Mouse (Mus musculus) heart, adult 2 months (tissue): ENCODE data around the gene Lenep. TPM values are rescaled to one million over a fixed set of nuclear protein-coding genes. Genes with fewer than 3 reads are reported as not detected.

Source experiments
- DNase-seq, 2 experiments: peaks; one replicate each; pipeline ENCODE4 v3.0.0; 2021
- H3K27ac ChIP-seq: fragments of 200-600 bp; 2 replicates; pipeline ENCODE4 v1.8.1; 2022
- H3K27me3 ChIP-seq: fragments of 200-500 bp; 2 replicates; pipeline ENCODE4 v1.6.1; 2012; ENCODE audit warnings: mild to moderate bottlenecking, low read length, inconsistent platforms, mixed read lengths; ENCODE audit not compliant: control insufficient read depth, insufficient read depth
- H3K36me3 ChIP-seq: fragments of 200-500 bp; 2 replicates; pipeline ENCODE4 v1.6.1; 2012; ENCODE audit warnings: low read length, inconsistent platforms; ENCODE audit not compliant: control insufficient read depth, insufficient read depth
- H3K4me1 ChIP-seq: fragments of 200-500 bp; 2 replicates; pipeline ENCODE4 v1.6.1; 2011; ENCODE audit warnings: low read length; ENCODE audit not compliant: control insufficient read depth, insufficient read depth
- H3K4me3 ChIP-seq: fragments of 200-600 bp; 2 replicates; pipeline ENCODE4 v1.8.1; 2022
- H3K79me2 ChIP-seq: fragments of 200-500 bp; replicated peaks from 2 replicates; pipeline ENCODE4 v1.6.1; 2012; ENCODE audit warnings: mild to moderate bottlenecking, inconsistent platforms, low read length, moderate library complexity, mixed read lengths; ENCODE audit not compliant: control insufficient read depth, insufficient read depth
- H3K9ac ChIP-seq: fragments of 200-500 bp; 2 replicates; pipeline ENCODE4 v1.6.1; 2012; ENCODE audit warnings: low read depth, mild to moderate bottlenecking, control low read depth, inconsistent platforms, low read length, mixed read lengths
- CTCF ChIP-seq: fragments of 200-600 bp; IDR thresholded peaks from 2 replicates; pipeline ENCODE4 v1.8.1; 2022; ENCODE audit warnings: antibody characterized with exemption, mild to moderate bottlenecking, moderate library complexity
- EP300 ChIP-seq: fragments of 200-500 bp; IDR thresholded peaks from 2 replicates; pipeline ENCODE4 v1.6.1; 2011; ENCODE audit warnings: low read depth, low read length, control low read depth; ENCODE audit not compliant: insufficient read depth
- POLR2A ChIP-seq: fragments of 200-500 bp; IDR thresholded peaks from 2 replicates; pipeline ENCODE4 v1.6.1; 2011; ENCODE audit warnings: mild to moderate bottlenecking, low read depth, low read length, control low read depth; ENCODE audit not compliant: insufficient read depth
- WGBS: fragments of 180-500 bp; shearing (Covaris S2); methylation state at CpG from one replicate; pipeline ENCODE4 v1.1.7; 2018; 5-methylcytosine and 5-hydroxymethylcytosine counted together
- intact Hi-C: fragments of 180-260 bp; cut with DNase I; formaldehyde crosslinking; loops from one replicate; pipeline ENCODE4 v1.15.1; 2025
- long read RNA-seq: library from polyadenylated mRNA; stranded (forward); transcript quantifications from one replicate; pipeline ENCODE4 v2.0.0, GENCODE M21; 2021
- polyA plus RNA-seq: library from polyadenylated mRNA; depleted of rRNA; stranded (reverse); fragments of >200 nt; gene quantifications from 2 replicates; pipeline ENCODE4 v1.2.3, GENCODE M21; 2012; rRNA removed
- total RNA-seq, 2 experiments: library from RNA; stranded (reverse); gene quantifications; 2 replicates each; pipeline ENCODE4 v1.2.3; 2021

Gene Lenep
- total RNA-seq (not detected), polyA plus RNA-seq (2.1 and 5.4 TPM in 2 replicates)
- long read RNA-seq: 0 reads

- no peak for TF ChIP-seq POLR2A
- no peak for TF ChIP-seq EP300
- no peak for TF ChIP-seq CTCF
These were observed at the start of gene Lenep for GRCm38 (mm10) chr3:89402693-89403092. Lenep (minus strand) TSS chr3:89402793.

GRCm38 (mm10) chr3:89451916-89452315 is 49.3 kb upstream of the Lenep start:
- intact Hi-C loops: loop anchor here (2.0 kb wide), 1 partner anchor 237 kb away; no protein-coding TSS in a partner anchor
- no peaks in the 10 kb centered on the region for H3K27me3 ChIP-seq
- TF ChIP-seq POLR2A (no peak), CTCF (no peak), EP300 (no peak)
- no peak overlapping the region for H3K9ac ChIP-seq
- DNase-seq: no peak
- no peaks in the 10 kb centered on the region for H3K4me1 ChIP-seq
- H3K4me3 ChIP-seq: no peak overlapping the region
- 90% methylated on average over 1 of the region's 1 CpGs for WGBS
- no peaks in the 10 kb centered on the region for H3K79me2 ChIP-seq
- H3K27ac ChIP-seq: no peak overlapping the region
- H3K36me3 ChIP-seq: no peaks in the 10 kb centered on the region

More at GRCm38 (mm10) chr3:89402693-89403092, at the start of gene Lenep:
- Histone ChIP-seq H3K4me1 (no peaks in the 10 kb centered on the region), H3K4me3 (no peak within 1 kb of the TSS), H3K79me2 (no peaks in the 10 kb centered on the region), H3K9ac (no peak within 1 kb of the TSS), H3K27me3 (no peaks in the 10 kb centered on the region), H3K27ac (no peak within 1 kb of the TSS), H3K36me3 (no peaks in the 10 kb centered on the region)
- 64% methylated on average over 5 of the region's 5 CpGs for WGBS
- DNase-seq: no peak
- intact Hi-C loops: no loop called here

GRCm38 (mm10) chr3:89449541-89449940 is 46.9 kb upstream of the Lenep start:
- Histone ChIP-seq H3K27ac (no peak overlapping the region), H3K4me3 (no peak overlapping the region), H3K27me3 (no peaks in the 10 kb centered on the region), H3K4me1 (no peaks in the 10 kb centered on the region), H3K9ac (no peak overlapping the region), H3K36me3 (no peaks in the 10 kb centered on the region), H3K79me2 (no peaks in the 10 kb centered on the region)
- intact Hi-C loops: loop anchor here (5.0 kb wide), 1 partner anchor 38 kb away; no protein-coding TSS in a partner anchor
- TF ChIP-seq EP300 (0 out of 2 replicates have a peak, but pooled peaks have one; percentile 13), POLR2A (0 out of 2 replicates have a peak, but pooled peaks have one; percentile 3), CTCF (peak; percentile 89)
- peak; percentile 68 to 77 for DNase-seq
- WGBS: 35% methylated on average over 7 of the region's 7 CpGs

- no peak overlapping the region for H3K4me3 ChIP-seq
- no peaks in the 10 kb centered on the region for H3K79me2 ChIP-seq
- no peak overlapping the region for H3K27ac ChIP-seq
- peak; percentile 38 to 51 for DNase-seq
- H3K27me3 ChIP-seq: no peaks in the 10 kb centered on the region
- H3K36me3 ChIP-seq: no peaks in the 10 kb centered on the region
- intact Hi-C loops: loop anchor here (5.0 kb wide), 1 partner anchor 38 kb away; no protein-coding TSS in a partner anchor
- TF ChIP-seq CTCF (no peak), POLR2A (0 out of 2 replicates have a peak, but pooled peaks have one; percentile 13)
- 45% methylated on average over 13 of the region's 13 CpGs for WGBS
- no peak overlapping the region for H3K9ac ChIP-seq
- H3K4me1 ChIP-seq: no peaks in the 10 kb centered on the region
These were observed 46.3 kb upstream of the Lenep start for GRCm38 (mm10) chr3:89448720-89449537.

- no peak overlapping the region for H3K27ac ChIP-seq
- no peak overlapping the region for H3K4me3 ChIP-seq
- intact Hi-C loops: no loop called here
- no peak for DNase-seq
- 69% methylated on average over 2 of the region's 2 CpGs for WGBS
- no peak for TF ChIP-seq POLR2A
- TF ChIP-seq CTCF: no peak
- TF ChIP-seq EP300: no peak
- H3K36me3 ChIP-seq: no peaks in the 10 kb centered on the region
- H3K9ac ChIP-seq: no peak overlapping the region
- H3K27me3 ChIP-seq: no peaks in the 10 kb centered on the region
- 0 out of 2 replicates have a peak, but pooled peaks cover 1% of the 10 kb centered on the region for H3K79me2 ChIP-seq
- peaks cover 8% of the 10 kb centered on the region for H3K4me1 ChIP-seq
These were observed 38.1 kb upstream of the Lenep start for GRCm38 (mm10) chr3:89440691-89441090.

GRCm38 (mm10) chr3:89437269-89437668 is 34.7 kb upstream of the Lenep start:
- 0 out of 2 replicates have a peak, but pooled peaks cover 1% of the 10 kb centered on the region for H3K79me2 ChIP-seq
- 13% methylated on average over 5 of the region's 5 CpGs for WGBS
- H3K4me3 ChIP-seq: peak overlapping the region; percentile 52
- peaks cover 8% of the 10 kb centered on the region for H3K4me1 ChIP-seq
- no peaks in the 10 kb centered on the region for H3K27me3 ChIP-seq
- H3K27ac ChIP-seq: peak overlapping the region; percentile 91
- intact Hi-C loops: loop anchor here (2.0 kb wide), 1 partner anchor 18 kb away; the partner anchor contains the start of genes Cks1b and Shc1
- no peaks in the 10 kb centered on the region for H3K36me3 ChIP-seq
- H3K9ac ChIP-seq: peak overlapping the region; percentile 69
- no peak for TF ChIP-seq POLR2A
- DNase-seq: peak in 1 of 2 experiments; percentile 42
